Mouse (Mus musculus) hindbrain, embryonic 11.5 days (tissue): ENCODE results near the gene Isx. TPM values are rescaled to one million over a fixed set of nuclear protein-coding genes. Genes with fewer than 3 reads are reported as not detected.

Source experiments
- ATAC-seq: fragments of 200-750 bp; cut with Nextera tagmentation; 2 replicates; pipeline ENCODE4 v1.8.0; 2017; ENCODE audit warnings: mild to moderate bottlenecking, moderate TSS enrichment, moderate library complexity; ENCODE audit not compliant: low FRiP score
- DNase-seq: peaks from one replicate; pipeline ENCODE4 v3.0.0-alpha.2; 2015; ENCODE audit warnings: low spot score
- H3K27ac ChIP-seq: fragments of 300-500 bp; sonication (generic); 2 replicates; pipeline ENCODE4 v1.5.1; 2014; ENCODE audit warnings: mild to moderate bottlenecking, low read depth, low read length
- H3K27me3 ChIP-seq: fragments of 300-500 bp; sonication (generic); 2 replicates; pipeline ENCODE4 v1.6.1; 2014; ENCODE audit warnings: mild to moderate bottlenecking, low read length, moderate library complexity, mixed read lengths; ENCODE audit not compliant: control insufficient read depth, insufficient read depth
- H3K36me3 ChIP-seq: fragments of 300-500 bp; sonication (generic); 2 replicates; pipeline ENCODE4 v1.6.1; 2014; ENCODE audit warnings: mild to moderate bottlenecking, low read length, moderate library complexity, mixed read lengths; ENCODE audit not compliant: control insufficient read depth, insufficient read depth
- H3K4me1 ChIP-seq: fragments of 300-500 bp; sonication (generic); replicated peaks from 2 replicates; pipeline ENCODE4 v1.6.1; 2014; ENCODE audit warnings: low read length, mixed read lengths; ENCODE audit not compliant: control insufficient read depth, insufficient read depth
- H3K4me2 ChIP-seq: fragments of 300-500 bp; sonication (generic); replicated peaks from 2 replicates; pipeline ENCODE4 v1.6.1; 2014; ENCODE audit warnings: mild to moderate bottlenecking, low read depth, low read length
- H3K4me3 ChIP-seq: fragments of 300-500 bp; sonication (generic); 2 replicates; pipeline ENCODE4 v1.5.1; 2014; ENCODE audit warnings: low read depth, low read length
- H3K9ac ChIP-seq: fragments of 300-500 bp; sonication (generic); 2 replicates; pipeline ENCODE4 v1.6.1; 2014; ENCODE audit warnings: low read depth, low read length
- H3K9me3 ChIP-seq: fragments of 300-500 bp; sonication (generic); 2 replicates; pipeline ENCODE4 v1.6.1; 2016; ENCODE audit warnings: low read length; ENCODE audit not compliant: control insufficient read depth
- WGBS: fragments of 180-500 bp; shearing (Covaris S2); extraction: QIAGEN DNeasy Blood & Tissue Kit; methylation state at CpG from one replicate; pipeline ENCODE4 v1.1.7; 2014; 5-methylcytosine and 5-hydroxymethylcytosine counted together
- polyA plus RNA-seq: library from polyadenylated mRNA; unstranded; fragments of >200 nt; fragmentation: Nextera tagmentation; extraction: Ambion mirVana; gene quantifications from 2 replicates; pipeline ENCODE4 v1.2.1, GENCODE M21; 2014

Isx gene
- polyA plus RNA-seq, 1 experiment from 2014 or later = not detected

- Histone ChIP-seq H3K9me3 (no peaks in the 10 kb centered on the region), H3K36me3 (no peaks in the 10 kb centered on the region), H3K4me2 (no peak overlapping the region), H3K4me1 (no peaks in the 10 kb centered on the region), H3K27me3 (no peaks in the 10 kb centered on the region), H3K27ac (no peak overlapping the region), H3K9ac (no peak overlapping the region), H3K4me3 (no peak overlapping the region)
- ATAC-seq (no peak), DNase-seq (no peak)
- WGBS = 92% methylated on average over 4 of the region's 4 CpGs
Measured at GRCm38 (mm10) chr8:74854786-74855185, 18.2 kb upstream of the Isx start.

- 88% methylated on average over 3 of the region's 3 CpGs for WGBS
- no peak for DNase-seq
- no peak for ATAC-seq
- H3K27ac ChIP-seq = no peak overlapping the region
- H3K27me3 ChIP-seq = no peaks in the 10 kb centered on the region
- no peak overlapping the region for H3K4me2 ChIP-seq
- H3K9me3 ChIP-seq = no peaks in the 10 kb centered on the region
- H3K4me3 ChIP-seq = no peak overlapping the region
- no peaks in the 10 kb centered on the region for H3K4me1 ChIP-seq
- no peaks in the 10 kb centered on the region for H3K36me3 ChIP-seq
- H3K9ac ChIP-seq = no peak overlapping the region
Measured at GRCm38 (mm10) chr8:74855341-74855740, 17.6 kb upstream of the Isx start.

- no peak for ATAC-seq
- 96% methylated on average over 4 of the region's 4 CpGs for WGBS
- Histone ChIP-seq H3K27me3 (no peaks in the 10 kb centered on the region), H3K4me3 (no peak overlapping the region), H3K27ac (no peak overlapping the region), H3K4me1 (no peaks in the 10 kb centered on the region), H3K4me2 (no peak overlapping the region), H3K9me3 (no peaks in the 10 kb centered on the region), H3K9ac (no peak overlapping the region), H3K36me3 (no peaks in the 10 kb centered on the region)
- no peak for DNase-seq
Measured at GRCm38 (mm10) chr8:74859241-74859640, 13.7 kb upstream of the Isx start.

DNA sequence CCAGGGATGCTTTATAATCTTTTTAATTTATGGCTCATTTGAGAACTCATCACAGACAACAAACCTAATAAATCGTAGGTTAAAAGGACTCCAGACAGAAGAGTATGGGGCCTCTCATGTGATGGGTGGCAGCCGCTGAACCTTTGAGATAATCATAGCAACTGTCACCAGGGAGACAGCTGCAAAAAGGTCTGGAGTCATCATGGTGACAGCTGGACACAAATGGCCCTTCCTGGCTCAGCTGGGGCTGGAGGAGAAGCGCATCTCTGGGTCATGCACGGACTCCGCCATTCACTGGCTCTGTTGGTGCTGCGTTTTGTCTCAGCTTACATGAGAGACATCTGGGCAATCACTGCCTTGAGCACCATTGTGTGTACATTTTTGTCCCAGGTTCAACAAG is 12.5 kb upstream of the Isx start:
- H3K4me2 ChIP-seq = no peak overlapping the region
- H3K27me3 ChIP-seq = no peaks in the 10 kb centered on the region
- no peak overlapping the region for H3K4me3 ChIP-seq
- no peaks in the 10 kb centered on the region for H3K9me3 ChIP-seq
- no peaks in the 10 kb centered on the region for H3K36me3 ChIP-seq
- ATAC-seq (peak; percentile 62), DNase-seq (peak; percentile 21)
- no peaks in the 10 kb centered on the region for H3K4me1 ChIP-seq
- WGBS = 66% methylated on average over 6 of the region's 6 CpGs
- no peak overlapping the region for H3K27ac ChIP-seq
- H3K9ac ChIP-seq = no peak overlapping the region

DNA sequence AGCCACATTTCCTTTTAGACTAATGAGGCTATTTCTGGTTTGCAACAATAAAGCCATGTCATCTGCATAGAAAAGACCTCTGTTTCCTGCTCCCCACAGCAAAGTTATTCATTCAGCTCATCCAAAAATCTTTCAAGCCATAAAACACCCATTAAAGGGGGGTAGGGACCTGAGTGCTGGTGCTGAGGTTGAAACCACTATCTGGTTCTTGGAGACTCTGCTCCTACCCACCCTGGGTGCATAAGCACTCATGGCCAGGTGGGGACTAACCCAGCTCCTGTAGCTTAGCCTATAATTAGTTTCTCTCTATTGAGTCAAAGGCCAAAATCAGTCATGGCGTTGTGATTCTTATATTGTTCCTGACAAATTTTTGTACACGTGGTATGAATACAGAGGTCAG is 10.4 kb upstream of the Isx start:
- H3K36me3 ChIP-seq = no peaks in the 10 kb centered on the region
- no peaks in the 10 kb centered on the region for H3K9me3 ChIP-seq
- H3K9ac ChIP-seq = no peak overlapping the region
- no peak overlapping the region for H3K27ac ChIP-seq
- 72% methylated on average over 2 of the region's 2 CpGs for WGBS
- no peaks in the 10 kb centered on the region for H3K27me3 ChIP-seq
- ATAC-seq = no peak
- no peak overlapping the region for H3K4me2 ChIP-seq
- H3K4me3 ChIP-seq = no peak overlapping the region
- no peak for DNase-seq
- H3K4me1 ChIP-seq = no peaks in the 10 kb centered on the region

GRCm38 (mm10) chr8:74870346-74870949 is 2.5 kb upstream of the Isx start:
- no peaks in the 10 kb centered on the region for H3K36me3 ChIP-seq
- H3K27ac ChIP-seq = no peak overlapping the region
- H3K4me1 ChIP-seq = no peaks in the 10 kb centered on the region
- no peaks in the 10 kb centered on the region for H3K27me3 ChIP-seq
- ATAC-seq (no peak), DNase-seq (no peak)
- no peak overlapping the region for H3K9ac ChIP-seq
- H3K4me3 ChIP-seq = no peak overlapping the region
- no peaks in the 10 kb centered on the region for H3K9me3 ChIP-seq
- H3K4me2 ChIP-seq = no peak overlapping the region
- 81% methylated on average over 4 of the region's 4 CpGs for WGBS

- ATAC-seq = no peak
- no peaks in the 10 kb centered on the region for H3K9me3 ChIP-seq
Measured at GRCm38 (mm10) chr8:74871686-74872085, 1.3 kb upstream of the Isx start.

GRCm38 (mm10) chr8:74872151-74872823 is 686 bp upstream of the Isx start:
- H3K27ac ChIP-seq = no peak overlapping the region
- ATAC-seq (no peak), DNase-seq (no peak)
- no peaks in the 10 kb centered on the region for H3K4me1 ChIP-seq
- H3K9me3 ChIP-seq = no peaks in the 10 kb centered on the region
- no peak overlapping the region for H3K9ac ChIP-seq
- H3K27me3 ChIP-seq = no peaks in the 10 kb centered on the region
- no peaks in the 10 kb centered on the region for H3K36me3 ChIP-seq
- no peak overlapping the region for H3K4me3 ChIP-seq
- no peak overlapping the region for H3K4me2 ChIP-seq
- WGBS = 90% methylated on average over 7 of the region's 7 CpGs

More at GRCm38 (mm10) chr8:74871686-74872085, 1.3 kb upstream of the Isx start:
- Histone ChIP-seq H3K36me3 (no peaks in the 10 kb centered on the region), H3K4me3 (no peak overlapping the region), H3K27me3 (no peaks in the 10 kb centered on the region), H3K27ac (no peak overlapping the region), H3K9ac (no peak overlapping the region), H3K4me2 (no peak overlapping the region), H3K4me1 (no peaks in the 10 kb centered on the region)
- no peak for DNase-seq
- WGBS = 56% methylated on average over 4 of the region's 4 CpGs

- Histone ChIP-seq H3K27me3 (no peaks in the 10 kb centered on the region), H3K9me3 (no peaks in the 10 kb centered on the region), H3K4me2 (no peak overlapping the region), H3K4me1 (no peaks in the 10 kb centered on the region), H3K27ac (no peak overlapping the region), H3K36me3 (no peaks in the 10 kb centered on the region), H3K4me3 (no peak overlapping the region), H3K9ac (no peak overlapping the region)
- ATAC-seq = no peak
- no peak for DNase-seq
- 65% methylated on average over 2 of the region's 2 CpGs for WGBS
Measured at GRCm38 (mm10) chr8:74874565-74874964, 1.6 kb downstream of the Isx start.
